Mouse (Mus musculus): ENCODE measurements around the gene Cox7a2l.

- TF ChIP-seq CTCF (IDR thresholded peaks at IDR 0.05; ENCODE audit: extremely low read depth, insufficient read depth, insufficient read length, insufficient replicate concordance) (no peak), POLR2A (IDR thresholded peaks at IDR 0.05; ENCODE audit: low read depth, low read length) (no peak)
Measured at GRCm38 (mm10) chr17:83499692-83500091, 17.4 kb downstream of the Cox7a2l start.
